17 mouse cellular contexts compared by ENCODE assay signal in genomic region chr11:4692162-4692561, GRCm38 (mm10). TPM values are rescaled to one million over a fixed set of nuclear protein-coding genes. Genes with fewer than 3 reads are reported as not detected.
"Had no signal": no experiment of that assay in that cellular context is flagged by ENCODE, and none has a peak within 500 bp of the region (broad histone marks: within the 10 kb centered on the region; RNA-seq: fewer than 3 reads in every experiment).

No protein-coding gene starts in this region.

- H3K4me1 ChIP-seq: midbrain, embryonic 13.5 days; neural tube, embryonic 13.5 days had no signal

- H3K4me3 ChIP-seq: limb, embryonic 15.5 days; liver, embryonic 12.5 days; midbrain, embryonic 13.5 days; neural tube, embryonic 13.5 days had no signal

- H3K27me3 ChIP-seq: limb, embryonic 15.5 days; midbrain, embryonic 13.5 days; neural tube, embryonic 13.5 days had no signal

- ATAC-seq: intestine, embryonic 16.5 days; liver, embryonic 12.5 days; midbrain, embryonic 13.5 days had no signal

- H3K9ac ChIP-seq: limb, embryonic 15.5 days; liver, embryonic 12.5 days; lung, embryonic 14.5 days; midbrain, embryonic 13.5 days; neural tube, embryonic 13.5 days had no signal

- H3K4me2 ChIP-seq: limb, embryonic 15.5 days; liver, embryonic 12.5 days; lung, embryonic 14.5 days; midbrain, embryonic 13.5 days; neural tube, embryonic 13.5 days had no signal

- DNase-seq: kidney, adult 2 months; layer of hippocampus, adult 9-11 months; layer of hippocampus, postnatal 36 days; lung, embryonic 14.5 days; lung, postnatal 10 days; lung, postnatal 4 days; retina, postnatal 1 day; right cerebral cortex, postnatal 14 days; thymus, adult 2 months; thymus, postnatal 25 days had no signal

- H3K36me3 ChIP-seq: limb, embryonic 15.5 days; liver, embryonic 12.5 days; midbrain, embryonic 13.5 days; neural tube, embryonic 13.5 days had no signal

- H3K27ac ChIP-seq: limb, embryonic 15.5 days; liver, embryonic 12.5 days; midbrain, embryonic 13.5 days; neural tube, embryonic 13.5 days had no signal

- H3K9me3 ChIP-seq: limb, embryonic 15.5 days; liver, embryonic 12.5 days; midbrain, embryonic 13.5 days; neural tube, embryonic 13.5 days had no signal

RNA-seq across cellular contexts. Expression of gene Cabp7, which starts 54.4 kb away (rescaled TPM):
- total RNA-seq: megakaryocyte-erythroid progenitor cell, adult 5-6 weeks had no signal
- polyA plus RNA-seq: kidney, adult 2 months; small intestine, adult 2 months had no signal
